Mouse (Mus musculus) ES-E14 (cell line): ENCODE measurements at regions not wholly inside any gene's neighbourhood (a gene's known extent, or its start where the extent isn't known, plus 50 kb on each side); places are given as distances from the start of the nearest gene placed in this dataset.

Experiments used
- DNase-seq: peaks from one replicate; pipeline ENCODE4 v3.0.0-alpha.2; 2013; ENCODE audit warnings: low read depth, low spot score
- H3K27ac ChIP-seq: 2 replicates; pipeline ENCODE4 v1.5.1; 2012; ENCODE audit warnings: low read depth, mild to moderate bottlenecking, low read length, moderate library complexity, mixed read lengths; ENCODE audit not compliant: poor library complexity, insufficient read depth, severe bottlenecking
- H3K36me3 ChIP-seq: 2 replicates; pipeline ENCODE4 v1.6.1; 2012; ENCODE audit warnings: mild to moderate bottlenecking, low read length, moderate library complexity, mixed read lengths; ENCODE audit not compliant: control insufficient read depth, poor library complexity, insufficient read depth, severe bottlenecking
- H3K4me1 ChIP-seq, 2 experiments: fragments of 150-350 bp in 1 of 2; sonication (generic) in 1 of 2; 2 replicates each; pipeline ENCODE4 v1.6.1; 2012; ENCODE audit warnings: low read length in 2 of 2, mild to moderate bottlenecking in 1 of 2, mixed read lengths in 1 of 2; ENCODE audit not compliant: control insufficient read depth in 2 of 2, insufficient read depth in 2 of 2, poor library complexity in 1 of 2
- H3K4me3 ChIP-seq, 2 experiments: fragments of 150-350 bp in 1 of 2; sonication (generic) in 1 of 2; 2 replicates each; pipeline ENCODE4 v1.5.1; 2012; ENCODE audit warnings: low read length in 2 of 2, low read depth in 1 of 2, mild to moderate bottlenecking in 1 of 2, mixed read lengths in 1 of 2; ENCODE audit not compliant: insufficient read depth in 1 of 2, poor library complexity in 1 of 2, severe bottlenecking in 1 of 2
- H3K9ac ChIP-seq: 2 replicates; pipeline ENCODE4 v1.6.1; 2012; ENCODE audit warnings: low read depth, mild to moderate bottlenecking, low read length, mixed read lengths; ENCODE audit not compliant: poor library complexity, insufficient read depth, severe bottlenecking
- H3K9me3 ChIP-seq: fragments of 150-350 bp; sonication (generic); 2 replicates; pipeline ENCODE4 v1.6.1; 2012; ENCODE audit warnings: low read depth, mild to moderate bottlenecking, low read length; ENCODE audit not compliant: control insufficient read depth, insufficient read depth
- CHD2 ChIP-seq: IDR thresholded peaks from 2 replicates; pipeline ENCODE4 v1.6.1; 2014; ENCODE audit warnings: mild to moderate bottlenecking, low read depth, low read length, inconsistent platforms
- HCFC1 ChIP-seq: IDR thresholded peaks from 2 replicates; pipeline ENCODE4 v1.6.1; 2012; ENCODE audit warnings: low read length, inconsistent platforms, borderline replicate concordance; ENCODE audit not compliant: insufficient read depth
- MAFK ChIP-seq: IDR thresholded peaks from 2 replicates; pipeline ENCODE4 v1.6.1; 2014; ENCODE audit warnings: mild to moderate bottlenecking, low read depth, low read length, inconsistent platforms; ENCODE audit not compliant: insufficient read depth
- ZC3H11A ChIP-seq: IDR thresholded peaks from 2 replicates; pipeline ENCODE4 v1.6.1; 2012; ENCODE audit warnings: low read depth, mild to moderate bottlenecking, inconsistent platforms, low read length, borderline replicate concordance
- ZNF384 ChIP-seq: IDR thresholded peaks from 2 replicates; pipeline ENCODE4 v1.6.1; 2012; ENCODE audit warnings: low read depth, low read length, inconsistent platforms
- in situ Hi-C, 2 experiments: fragments of 600-800 bp; cut with MboI; formaldehyde crosslinking; loops; one replicate each; pipeline ENCODE4 v1.15.1; 2025; ENCODE audit warnings: low sequenced_read_pairs in 2 of 2, inconsistent platforms in 1 of 2; ENCODE audit not compliant: unreplicated experiment in 2 of 2

GRCm38 (mm10) chr13:99099794-99100429 lies 84.7 kb upstream of the Zfp366 start:
- Histone ChIP-seq H3K4me3 (no peak overlapping the region; a peak in 1 of 4 replicates), H3K36me3 (no peaks in the 10 kb centered on the region), H3K9ac (no peak overlapping the region), H3K27ac (no peak overlapping the region), H3K4me1 (peaks cover 11 to 19% of the 10 kb centered on the region in 2 experiments), H3K9me3 (no peaks in the 10 kb centered on the region)
- no peak for DNase-seq
- in situ Hi-C loops: no loop called here
- TF ChIP-seq HCFC1 (no peak), ZC3H11A (no peak), ZNF384 (no peak), CHD2 (no peak), MAFK (no peak)

GRCm38 (mm10) chr13:99099226-99099625 lies 85.4 kb upstream of the Zfp366 start:
- TF ChIP-seq MAFK (0 out of 2 replicates have a peak, but pooled peaks have one; percentile 8), CHD2 (no peak)
- in situ Hi-C loops: no loop called here

GRCm38 (mm10) chr13:99097606-99098545 lies 86.7 kb upstream of the Zfp366 start:
- in situ Hi-C loops: no loop called here

More at GRCm38 (mm10) chr13:99099226-99099625, 85.4 kb upstream of the Zfp366 start:
- Histone ChIP-seq H3K9me3 (no peaks in the 10 kb centered on the region), H3K27ac (no peak overlapping the region), H3K9ac (no peak overlapping the region), H3K36me3 (no peaks in the 10 kb centered on the region), H3K4me3 (no peak overlapping the region), H3K4me1 (peaks cover 11 to 19% of the 10 kb centered on the region in 2 experiments)
- no peak for DNase-seq

GRCm38 (mm10) chr13:99096837-99097236 lies 87.8 kb upstream of the Zfp366 start:
- Histone ChIP-seq H3K27ac (no peak overlapping the region), H3K4me1 (peaks cover 6 to 21% of the 10 kb centered on the region in 2 experiments; a peak in 2 of 4 replicates), H3K9ac (no peak overlapping the region), H3K4me3 (no peak overlapping the region), H3K36me3 (no peaks in the 10 kb centered on the region), H3K9me3 (no peaks in the 10 kb centered on the region)
- DNase-seq: no peak
- in situ Hi-C loops: no loop called here
- no peak for TF ChIP-seq ZNF384
- TF ChIP-seq CHD2: no peak
- no peak for TF ChIP-seq MAFK

More at GRCm38 (mm10) chr13:99097606-99098545, 86.7 kb upstream of the Zfp366 start:
- H3K4me1 ChIP-seq: peaks cover 11 to 17% of the 10 kb centered on the region in 2 experiments
- no peak overlapping the region for H3K4me3 ChIP-seq
- no peak for DNase-seq
- no peak overlapping the region for H3K9ac ChIP-seq
- H3K27ac ChIP-seq: no peak overlapping the region
- no peaks in the 10 kb centered on the region for H3K36me3 ChIP-seq
- TF ChIP-seq HCFC1 (no peak), MAFK (no peak), CHD2 (no peak), ZC3H11A (no peak), ZNF384 (no peak)
- no peaks in the 10 kb centered on the region for H3K9me3 ChIP-seq
